Mouse (Mus musculus): Measurements from ENCODE around the gene Syngr4. TPM values are rescaled to one million over a fixed set of nuclear protein-coding genes. Genes with fewer than 3 reads are reported as not detected.
"Not testable (repeated sequence)": the region's sequence is repeated elsewhere in the genome, so short reads cannot be mapped to it uniquely, and the experiment has no call there.

The Syngr4 gene
- polyA plus RNA-seq, 1 experiment, result 0.19 TPM

GRCm38 (mm10) chr7:45915011-45915410, 18.5 kb upstream of the Syngr4 start:
- WGBS, result 85% methylated on average over 5 of the region's 5 CpGs
- Histone ChIP-seq H3K4me3 (ENCODE audit: insufficient read depth, low read depth, low read length) (no peak overlapping the region), H3K36me3 (ENCODE audit: control insufficient read depth, insufficient read depth, low read length) (no peaks in the 10 kb centered on the region), H3K27me3 (replicated peaks; ENCODE audit: control insufficient read depth, insufficient read depth, low read length) (no peaks in the 10 kb centered on the region), H3K4me1 (ENCODE audit: control insufficient read depth, insufficient read depth, low read length) (peaks cover 6% of the 10 kb centered on the region; the same call in 1 of the 2 replicates), H3K27ac (ENCODE audit: insufficient read depth, low read depth, low read length) (no peak overlapping the region)
- no peak for TF ChIP-seq POLR2A (IDR thresholded peaks at IDR 0.05; ENCODE audit: low read depth, low read length)
- no peak for TF ChIP-seq CTCF (conservative IDR thresholded peaks at IDR 0.05; ENCODE audit: insufficient read depth, insufficient read length, low read depth, low read length)
- DNase-seq, result no peak

GRCm38 (mm10) chr7:45914067-45914466, 17.6 kb upstream of the Syngr4 start:
- 90% methylated on average over 6 of the region's 6 CpGs for WGBS
- Histone ChIP-seq H3K27ac (ENCODE audit: insufficient read depth, low read depth, low read length) (no peak overlapping the region), H3K4me1 (ENCODE audit: control insufficient read depth, insufficient read depth, low read length) (peaks cover 6% of the 10 kb centered on the region; the same call in 1 of the 2 replicates), H3K36me3 (ENCODE audit: control insufficient read depth, insufficient read depth, low read length) (no peaks in the 10 kb centered on the region), H3K27me3 (replicated peaks; ENCODE audit: control insufficient read depth, insufficient read depth, low read length) (no peaks in the 10 kb centered on the region), H3K4me3 (ENCODE audit: insufficient read depth, low read depth, low read length) (no peak overlapping the region)
- no peak for DNase-seq
- TF ChIP-seq CTCF (conservative IDR thresholded peaks at IDR 0.05; ENCODE audit: insufficient read depth, insufficient read length, low read depth, low read length), result no peak
- no peak for TF ChIP-seq POLR2A (IDR thresholded peaks at IDR 0.05; ENCODE audit: low read depth, low read length)

- WGBS, result 96% methylated on average over 16 of the region's 16 CpGs
- Histone ChIP-seq H3K36me3 (ENCODE audit: control insufficient read depth, insufficient read depth, low read length) (no peaks in the 10 kb centered on the region), H3K4me3 (ENCODE audit: insufficient read depth, low read depth, low read length) (no peak overlapping the region), H3K27ac (ENCODE audit: insufficient read depth, low read depth, low read length) (no peak overlapping the region), H3K27me3 (replicated peaks; ENCODE audit: control insufficient read depth, insufficient read depth, low read length) (no peaks in the 10 kb centered on the region), H3K4me1 (ENCODE audit: control insufficient read depth, insufficient read depth, low read length) (no peaks in the 10 kb centered on the region; the same call in 1 of the 2 replicates)
- no peak for DNase-seq
- TF ChIP-seq POLR2A (IDR thresholded peaks at IDR 0.05; ENCODE audit: low read depth, low read length) (no peak), CTCF (conservative IDR thresholded peaks at IDR 0.05; ENCODE audit: insufficient read depth, insufficient read length, low read depth, low read length) (no peak)
These were observed 12.6 kb upstream of the Syngr4 start for GRCm38 (mm10) chr7:45909145-45909544.

- Histone ChIP-seq H3K27ac (ENCODE audit: insufficient read depth, low read depth, low read length) (no peak overlapping the region), H3K4me3 (ENCODE audit: insufficient read depth, low read depth, low read length) (no peak overlapping the region), H3K36me3 (ENCODE audit: control insufficient read depth, insufficient read depth, low read length) (no peaks in the 10 kb centered on the region), H3K27me3 (replicated peaks; ENCODE audit: control insufficient read depth, insufficient read depth, low read length) (no peaks in the 10 kb centered on the region), H3K4me1 (ENCODE audit: control insufficient read depth, insufficient read depth, low read length) (no peaks in the 10 kb centered on the region; the same call in 1 of the 2 replicates)
- DNase-seq, result peak; percentile 72
- TF ChIP-seq CTCF (conservative IDR thresholded peaks at IDR 0.05; ENCODE audit: insufficient read depth, insufficient read length, low read depth, low read length) (no peak), POLR2A (IDR thresholded peaks at IDR 0.05; ENCODE audit: low read depth, low read length) (no peak)
These were observed 11.9 kb upstream of the Syngr4 start for GRCm38 (mm10) chr7:45908384-45908783.

GRCm38 (mm10) chr7:45906622-45907021, 10.1 kb upstream of the Syngr4 start:
- no peaks in the 10 kb centered on the region; the same call in 1 of the 2 replicates for H3K4me1 ChIP-seq (ENCODE audit: control insufficient read depth, insufficient read depth, low read length)
- no peaks in the 10 kb centered on the region for H3K27me3 ChIP-seq (replicated peaks; ENCODE audit: control insufficient read depth, insufficient read depth, low read length)
- H3K27ac ChIP-seq (ENCODE audit: insufficient read depth, low read depth, low read length), result no peak overlapping the region
- WGBS, result 91% methylated on average over 9 of the region's 9 CpGs
- TF ChIP-seq POLR2A (IDR thresholded peaks at IDR 0.05; ENCODE audit: low read depth, low read length) (no peak), CTCF (conservative IDR thresholded peaks at IDR 0.05; ENCODE audit: insufficient read depth, insufficient read length, low read depth, low read length) (no peak)
- no peak for DNase-seq
- H3K4me3 ChIP-seq (ENCODE audit: insufficient read depth, low read depth, low read length), result no peak overlapping the region
- no peaks in the 10 kb centered on the region for H3K36me3 ChIP-seq (ENCODE audit: control insufficient read depth, insufficient read depth, low read length)

GRCm38 (mm10) chr7:45902481-45903002, 6.0 kb upstream of the Syngr4 start:
- DNase-seq, result no peak
- WGBS, result 67% methylated on average over 12 of the region's 12 CpGs
- H3K27ac ChIP-seq (ENCODE audit: insufficient read depth, low read depth, low read length), result no peak overlapping the region
- TF ChIP-seq POLR2A (IDR thresholded peaks at IDR 0.05; ENCODE audit: low read depth, low read length) (no peak), CTCF (conservative IDR thresholded peaks at IDR 0.05; ENCODE audit: insufficient read depth, insufficient read length, low read depth, low read length) (no peak)
- no peak overlapping the region for H3K4me3 ChIP-seq (ENCODE audit: insufficient read depth, low read depth, low read length)
- no peaks in the 10 kb centered on the region for H3K27me3 ChIP-seq (replicated peaks; ENCODE audit: control insufficient read depth, insufficient read depth, low read length)
- no peaks in the 10 kb centered on the region for H3K36me3 ChIP-seq (ENCODE audit: control insufficient read depth, insufficient read depth, low read length)
- no peaks in the 10 kb centered on the region; the same call in 1 of the 2 replicates for H3K4me1 ChIP-seq (ENCODE audit: control insufficient read depth, insufficient read depth, low read length)

- Histone ChIP-seq H3K4me1 (ENCODE audit: control insufficient read depth, insufficient read depth, low read length) (no peaks in the 10 kb centered on the region; the same call in 1 of the 2 replicates), H3K36me3 (ENCODE audit: control insufficient read depth, insufficient read depth, low read length) (no peaks in the 10 kb centered on the region), H3K27me3 (replicated peaks; ENCODE audit: control insufficient read depth, insufficient read depth, low read length) (no peaks in the 10 kb centered on the region), H3K27ac (ENCODE audit: insufficient read depth, low read depth, low read length) (no peak overlapping the region), H3K4me3 (ENCODE audit: insufficient read depth, low read depth, low read length) (no peak overlapping the region)
- DNase-seq, result peak; percentile 63
- no peak for TF ChIP-seq CTCF (conservative IDR thresholded peaks at IDR 0.05; ENCODE audit: insufficient read depth, insufficient read length, low read depth, low read length)
- TF ChIP-seq POLR2A (IDR thresholded peaks at IDR 0.05; ENCODE audit: low read depth, low read length), result no peak
- 43% methylated on average over 5 of the region's 5 CpGs for WGBS
These were observed 5.0 kb upstream of the Syngr4 start for GRCm38 (mm10) chr7:45901562-45901961.

GRCm38 (mm10) chr7:45898125-45898524, 1.6 kb upstream of the Syngr4 start:
- whole genome bisulfite sequencing, result 45% methylated on average over 4 of the region's 4 CpGs
- H3K27me3 ChIP-seq (replicated peaks; ENCODE audit: control insufficient read depth, insufficient read depth, low read length); H3K4me1 ChIP-seq (ENCODE audit: control insufficient read depth, insufficient read depth, low read length); H3K27ac ChIP-seq (ENCODE audit: insufficient read depth, low read depth, low read length); H3K4me3 ChIP-seq (ENCODE audit: insufficient read depth, low read depth, low read length); H3K36me3 ChIP-seq (ENCODE audit: control insufficient read depth, insufficient read depth, low read length): not testable (repeated sequence)
- peak; percentile 48 for DNase-seq
